Mouse (Mus musculus): ENCODE measurements at regions not wholly inside any gene's neighbourhood (a gene's known extent, or its start where the extent isn't known, plus 50 kb on each side); places are given as distances from the start of the nearest gene placed in this dataset.

- Histone ChIP-seq H3K4me3 (replicated peaks; ENCODE audit: extremely low read depth, low read depth, low read length) (no peak overlapping the region), H3K4me1 (ENCODE audit: control insufficient read depth, insufficient read depth, low read length) (no peaks in the 10 kb centered on the region)
- DNase-seq = no peak
- TF ChIP-seq CTCF (IDR thresholded peaks at IDR 0.05; ENCODE audit: insufficient read depth, low read length) = no peak
- TF ChIP-seq POLR2A (IDR thresholded peaks at IDR 0.05; ENCODE audit: borderline replicate concordance, extremely low read depth, low read depth, low read length) = no peak
- 48% methylated on average over 1 of the region's 1 CpGs for WGBS
These were observed 52.4 kb upstream of the Olfr1507 start for GRCm38 (mm10) chr14:52547933-52548332.
